Mouse (Mus musculus) cerebellum, adult 8-10 months (tissue): ENCODE measurements around the gene Vps29.

Experiments
- DNase-seq: peaks from one replicate; pipeline ENCODE4 v3.0.0; 2022

Vps29 gene

GRCm38 (mm10) chr5:122401303-122401640 lies 47.1 kb downstream of the Vps29 start:
- peak; percentile 81 for DNase-seq

- no peak for DNase-seq
These were observed 48.0 kb downstream of the Vps29 start for GRCm38 (mm10) chr5:122402160-122402559.

GRCm38 (mm10) chr5:122402772-122403171 lies 48.6 kb downstream of the Vps29 start:
- no peak for DNase-seq

- DNase-seq = no peak
These were observed 49.2 kb downstream of the Vps29 start for GRCm38 (mm10) chr5:122403362-122403761.

GRCm38 (mm10) chr5:122405537-122405936 lies 51.4 kb downstream of the Vps29 start:
- no peak for DNase-seq

GRCm38 (mm10) chr5:122409692-122410645 lies 55.8 kb downstream of the Vps29 start:
- no peak for DNase-seq

GRCm38 (mm10) chr5:122411892-122412291 lies 57.7 kb downstream of the Vps29 start:
- DNase-seq = no peak

GRCm38 (mm10) chr5:122412826-122413225 lies 58.7 kb downstream of the Vps29 start:
- no peak for DNase-seq

GRCm38 (mm10) chr5:122414351-122414750 lies 60.2 kb downstream of the Vps29 start:
- no peak for DNase-seq
